Mouse (Mus musculus) c-Kit-positive CD71-positive TER-119-negative erythroid progenitor cells, embryonic 14.5 days (primary cell): Measurements from ENCODE around the gene Rbpms2.
A peak's percentile ranks its signal among the peaks of the same experiment; 100 is the strongest.

ENCODE experiments used
- DNase-seq: peaks from one replicate; pipeline ENCODE4 v3.0.0-alpha.2; 2013; ENCODE audit warnings: low read depth

Rbpms2 gene

DNA sequence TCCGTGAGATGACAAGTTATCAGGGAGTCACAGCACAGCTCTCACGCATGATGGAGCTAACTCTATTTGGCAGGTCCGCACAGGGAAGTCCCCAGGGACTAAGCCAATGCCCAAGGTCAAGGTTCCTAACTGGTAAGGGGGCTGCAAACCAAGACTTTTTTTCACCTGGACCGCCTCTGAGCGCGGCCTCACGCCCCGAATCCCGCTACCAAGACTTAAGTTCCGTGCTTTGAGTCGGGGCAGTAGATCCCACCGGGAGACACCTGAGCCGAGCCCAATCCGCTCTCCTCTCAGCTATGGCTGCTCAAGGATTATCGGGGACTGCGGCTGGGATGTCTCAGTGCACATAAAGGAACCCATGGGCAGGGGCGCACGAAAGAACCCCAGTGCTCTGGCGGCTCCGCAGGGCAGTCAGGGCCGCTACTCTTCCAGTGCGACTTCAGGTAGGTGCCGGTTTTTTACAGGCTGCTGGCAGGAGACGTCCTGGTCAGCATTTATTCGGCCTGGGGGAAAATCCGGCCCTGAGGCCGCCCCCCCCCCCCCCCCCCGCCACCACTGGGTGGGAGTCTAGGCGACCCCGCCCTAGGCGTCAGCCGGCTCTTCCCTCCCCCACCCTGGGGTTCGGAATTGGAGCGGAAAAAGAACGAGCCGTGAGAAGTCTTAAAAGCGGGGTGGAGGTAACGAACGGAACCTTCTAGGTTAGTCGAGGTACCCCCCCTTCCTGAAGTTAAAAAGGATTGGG lies at the start of gene Rbpms2:
TSS of gene Rbpms2 (plus strand) at position 624 of the 742 bp plus-strand sequence.
- DNase-seq = no peak

- DNase-seq = peak; percentile 84
Measured at GRCm38 (mm10) chr9:65579781-65580371, 49.6 kb upstream of the Rbpms2 start, which contains the start of gene Plekho2. Gene Plekho2 (minus strand): TSS chr9:65580040.

DNA sequence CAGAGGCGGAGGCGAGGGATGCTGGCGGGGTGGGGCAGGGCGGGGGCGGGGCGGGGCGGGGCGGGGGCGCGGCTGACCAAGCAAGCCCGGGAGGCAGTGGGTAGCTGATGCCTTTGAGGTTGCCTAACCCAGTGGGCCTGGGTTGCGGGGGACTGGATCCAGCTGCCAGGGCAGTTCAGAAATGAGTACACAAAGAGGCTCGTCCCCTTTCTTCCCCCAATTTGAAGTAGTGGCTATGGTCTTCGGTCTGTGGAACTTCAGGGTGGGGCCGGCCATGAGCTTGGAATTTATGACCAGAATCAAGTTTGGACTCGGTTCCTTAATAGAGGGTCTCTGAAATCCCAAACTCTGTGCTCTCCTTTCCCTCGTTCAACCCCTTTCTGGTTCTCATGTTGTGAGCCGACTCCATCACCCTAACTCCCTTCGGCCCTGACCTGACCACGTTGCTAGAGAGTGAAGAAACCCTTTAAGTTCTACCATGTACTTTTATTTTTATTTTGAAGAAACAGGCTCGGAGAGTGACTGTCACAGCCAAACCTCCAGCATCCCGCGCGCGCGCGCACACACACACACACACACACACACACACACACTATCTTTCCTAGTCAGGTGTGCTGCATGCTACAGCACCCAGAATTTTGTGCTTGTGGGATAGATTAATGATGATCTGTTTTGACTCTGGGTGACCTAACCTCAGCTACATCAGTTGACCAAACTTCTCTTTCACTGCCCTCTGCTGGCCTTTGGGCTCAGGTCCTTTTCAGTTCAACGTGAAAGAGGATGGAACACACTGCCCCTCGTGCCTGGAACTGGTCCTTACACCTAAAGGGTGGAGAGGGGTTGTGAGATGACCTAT lies 48.8 kb upstream of the Rbpms2 start:
- peak; percentile 95 for DNase-seq

DNA sequence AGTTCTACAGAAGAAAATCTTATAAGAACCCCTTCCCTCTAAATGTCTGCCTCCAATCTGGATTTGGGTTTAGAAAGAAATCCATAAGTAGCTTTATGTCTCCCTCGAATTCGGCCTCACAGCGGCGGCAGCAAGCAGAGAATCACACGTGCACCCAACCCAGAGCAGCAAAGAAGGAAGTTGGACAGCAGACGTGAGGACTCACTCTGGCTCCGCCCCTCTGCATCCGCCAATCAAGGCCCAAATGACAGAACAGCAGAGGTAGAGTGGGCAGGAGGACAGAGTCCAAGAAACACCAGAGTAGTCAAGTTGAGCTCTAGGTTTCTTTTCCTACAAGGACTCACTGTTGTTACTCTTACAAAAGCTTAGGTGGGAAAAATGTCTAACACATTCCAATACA lies 46.4 kb upstream of the Rbpms2 start:
- DNase-seq = peak; percentile 75

DNA sequence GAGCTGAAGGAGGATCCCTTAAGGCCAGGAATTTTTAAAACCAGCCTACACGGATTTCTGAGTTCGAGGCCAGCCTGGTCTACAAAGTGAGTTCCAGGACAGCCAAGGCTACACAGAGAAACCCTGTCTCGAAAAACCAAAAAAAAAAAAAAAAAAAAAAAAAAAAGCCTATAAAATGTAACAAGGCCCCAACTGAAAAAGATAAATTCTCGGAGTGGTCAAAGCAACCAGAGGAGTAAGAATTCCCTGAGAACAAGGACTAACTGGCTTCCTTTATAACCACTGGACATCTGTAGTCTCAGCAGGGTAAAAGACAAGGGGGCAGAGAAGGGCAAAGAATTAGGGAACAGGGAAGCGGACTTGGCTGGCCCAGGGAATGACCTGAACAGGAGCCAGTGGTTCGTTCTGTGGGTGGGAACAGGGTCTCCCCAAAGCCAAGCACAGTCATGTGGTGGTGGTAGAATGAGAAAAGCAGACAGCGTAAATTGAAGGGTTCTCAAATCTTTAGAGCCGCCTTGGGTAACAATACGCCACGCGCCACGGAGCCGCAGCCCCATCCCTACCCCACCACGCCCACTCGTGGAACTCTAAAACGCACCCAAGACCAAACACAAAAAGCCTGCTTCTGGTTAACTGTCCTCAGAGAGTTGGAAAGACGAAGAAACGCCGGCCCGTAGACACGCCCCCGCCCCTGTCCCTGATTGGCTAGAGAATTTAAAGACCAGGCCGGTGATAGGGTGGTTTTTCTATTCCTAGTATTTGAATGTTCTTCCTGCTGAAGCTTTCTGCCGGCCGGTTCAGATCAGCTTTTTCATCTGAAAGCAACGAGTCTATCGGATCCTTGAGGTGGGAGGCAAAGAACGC lies 42.8 kb upstream of the Rbpms2 start, which contains the start of gene Pif1:
TSS of gene Pif1 (plus strand) at position 755 of the 864 bp plus-strand sequence.
- peak; percentile 91 for DNase-seq

DNA sequence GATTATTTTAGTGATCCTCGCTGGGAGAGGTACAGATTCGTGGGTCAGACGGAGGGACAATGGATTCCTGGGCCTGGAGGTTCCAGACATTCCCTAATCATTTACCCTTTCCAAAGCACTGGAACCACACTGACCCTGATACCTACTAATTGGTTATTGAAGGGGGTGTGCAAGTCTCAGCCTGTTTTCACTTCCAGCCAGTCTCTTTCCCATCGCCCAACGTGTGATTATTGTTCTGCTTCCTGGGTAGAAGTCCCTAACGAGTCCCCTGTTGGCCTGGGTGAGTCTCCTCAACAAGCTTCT lies 42.2 kb upstream of the Rbpms2 start:
- no peak for DNase-seq

DNA sequence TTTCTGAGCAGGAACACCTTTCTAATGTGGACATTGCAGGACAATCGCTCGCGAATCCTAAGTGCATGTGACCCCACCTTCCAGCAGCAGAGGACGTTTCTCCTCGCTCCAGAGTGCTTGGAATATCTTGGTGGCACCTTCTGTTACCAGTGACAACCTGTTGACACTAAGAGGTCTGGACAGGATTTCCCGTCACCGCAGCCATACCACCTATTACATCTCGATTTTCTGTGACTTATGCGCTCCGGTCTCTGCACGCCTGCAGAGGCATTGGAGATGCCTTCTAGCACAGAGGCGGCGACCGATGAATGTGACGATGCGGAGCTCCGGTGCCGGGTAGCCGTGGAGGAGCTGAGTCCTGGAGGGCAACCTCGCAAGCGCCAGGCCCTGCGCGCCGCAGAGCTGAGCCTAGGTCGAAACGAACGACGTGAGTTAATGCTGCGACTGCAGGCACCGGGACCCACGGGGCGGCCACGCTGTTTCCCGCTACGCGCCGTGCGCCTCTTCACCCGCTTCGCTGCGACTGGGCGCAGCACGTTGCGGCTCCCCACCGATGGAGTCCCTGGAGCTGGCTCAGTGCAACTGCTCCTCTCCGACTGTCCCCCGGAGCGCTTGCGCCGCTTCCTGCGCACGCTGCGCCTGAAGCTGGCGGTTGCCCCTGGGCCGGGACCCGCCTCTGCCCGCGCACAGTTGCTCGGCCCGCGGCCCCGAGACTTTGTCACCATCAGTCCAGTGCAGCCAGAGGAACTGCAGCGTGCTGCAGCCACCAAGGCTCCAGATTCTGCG lies 41.7 kb upstream of the Rbpms2 start:
- no peak for DNase-seq

GRCm38 (mm10) chr9:65589091-65589490 lies 40.4 kb upstream of the Rbpms2 start:
- DNase-seq = no peak

- DNase-seq = no peak
Measured at GRCm38 (mm10) chr9:65592721-65593120, 36.7 kb upstream of the Rbpms2 start.

DNA sequence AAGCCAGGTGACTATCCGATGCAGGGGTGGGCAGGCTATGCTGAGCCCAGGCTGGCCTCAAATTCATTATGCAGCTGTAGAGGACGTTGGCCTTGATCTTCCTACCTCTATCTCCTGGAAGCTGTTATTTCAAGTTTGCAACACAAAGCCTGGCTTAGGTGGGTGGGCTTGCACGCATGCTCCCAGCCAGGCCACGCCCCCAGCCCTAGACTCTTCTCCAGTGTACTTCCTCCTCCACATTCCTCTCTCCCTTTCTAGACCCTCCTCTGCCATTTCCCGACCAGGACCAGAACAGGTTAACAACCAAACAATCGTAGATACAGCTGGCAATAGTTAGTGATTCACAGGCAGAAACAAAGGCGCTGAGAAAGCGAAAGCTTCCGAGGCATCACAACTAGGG lies 35.9 kb upstream of the Rbpms2 start:
- no peak for DNase-seq

DNA sequence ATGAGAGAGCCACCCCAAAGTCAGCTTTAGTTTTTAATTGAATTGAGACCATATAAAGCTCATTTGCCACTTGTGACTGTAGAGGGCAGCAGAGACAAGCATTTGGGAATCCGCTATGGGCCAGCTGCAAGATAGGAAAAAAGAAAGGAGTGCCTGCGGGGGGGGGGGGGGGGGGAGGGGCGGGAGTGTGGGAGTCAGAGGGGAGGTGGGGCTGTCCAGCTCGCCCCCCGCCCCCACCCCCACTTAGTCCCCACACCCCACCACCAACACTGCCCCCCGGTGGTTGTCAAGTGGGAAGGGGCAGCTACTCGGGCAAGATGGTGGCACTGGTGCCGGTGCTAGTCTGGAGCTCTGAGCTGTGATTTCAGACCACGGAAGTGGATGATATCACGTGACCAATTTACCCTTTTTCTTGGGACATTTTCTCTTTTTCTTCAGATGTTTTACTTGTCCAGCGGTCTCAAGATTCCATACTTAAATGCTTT lies 30.6 kb upstream of the Rbpms2 start:
- DNase-seq = no peak

DNA sequence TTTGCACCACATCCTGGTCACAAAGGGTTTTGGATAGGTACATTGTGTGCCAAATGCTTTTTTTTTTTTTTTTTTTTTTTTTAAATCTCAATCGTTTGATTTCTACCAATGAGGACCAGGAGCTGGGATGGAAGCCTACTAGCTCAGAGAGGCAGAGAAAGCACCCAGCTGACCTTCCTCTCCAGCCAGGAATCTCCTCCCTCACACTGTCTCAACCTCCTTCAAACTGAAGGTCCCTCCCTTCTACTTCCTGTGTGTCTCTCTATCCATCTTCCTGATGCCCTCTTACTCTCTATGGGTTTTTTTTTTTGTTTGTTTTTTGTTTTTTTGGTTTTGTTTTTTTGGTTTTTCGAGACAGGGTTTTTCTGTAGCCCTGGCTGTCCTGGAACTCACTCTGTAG lies 28.5 kb upstream of the Rbpms2 start:
- no peak for DNase-seq

DNA sequence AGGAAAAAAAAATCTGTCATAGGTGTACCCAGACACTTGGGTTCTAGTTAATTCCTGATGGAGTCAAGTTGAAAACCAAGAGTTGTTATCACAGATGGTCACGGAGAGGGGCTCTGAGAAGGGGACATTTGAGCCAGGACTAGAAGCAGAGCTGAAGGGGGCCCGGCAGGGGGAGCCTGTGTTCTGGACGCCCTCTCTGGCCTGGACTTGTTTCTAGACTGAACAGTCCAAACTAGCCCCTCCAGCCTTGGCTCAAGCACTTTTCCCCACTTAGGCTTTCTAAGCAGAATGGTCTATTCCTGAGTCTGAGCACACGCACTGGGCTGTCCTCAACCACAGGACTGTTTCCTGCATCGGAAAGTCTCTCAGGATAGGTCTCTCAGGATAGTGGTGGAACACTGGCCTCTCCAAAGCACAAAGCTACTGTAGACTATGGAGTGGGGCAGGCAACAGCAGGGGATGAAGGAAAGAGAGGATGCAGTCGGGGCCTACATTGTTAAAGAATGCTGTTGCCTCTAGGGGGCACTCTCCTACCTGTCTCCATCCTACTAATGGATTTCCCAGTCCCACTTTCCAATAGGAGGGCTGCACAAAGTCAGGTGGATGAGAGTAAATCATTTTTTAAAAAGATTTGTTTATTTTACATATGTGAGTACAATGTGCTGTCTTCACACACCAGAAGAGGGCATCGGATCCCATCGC lies 25.9 kb upstream of the Rbpms2 start:
- no peak for DNase-seq

DNA sequence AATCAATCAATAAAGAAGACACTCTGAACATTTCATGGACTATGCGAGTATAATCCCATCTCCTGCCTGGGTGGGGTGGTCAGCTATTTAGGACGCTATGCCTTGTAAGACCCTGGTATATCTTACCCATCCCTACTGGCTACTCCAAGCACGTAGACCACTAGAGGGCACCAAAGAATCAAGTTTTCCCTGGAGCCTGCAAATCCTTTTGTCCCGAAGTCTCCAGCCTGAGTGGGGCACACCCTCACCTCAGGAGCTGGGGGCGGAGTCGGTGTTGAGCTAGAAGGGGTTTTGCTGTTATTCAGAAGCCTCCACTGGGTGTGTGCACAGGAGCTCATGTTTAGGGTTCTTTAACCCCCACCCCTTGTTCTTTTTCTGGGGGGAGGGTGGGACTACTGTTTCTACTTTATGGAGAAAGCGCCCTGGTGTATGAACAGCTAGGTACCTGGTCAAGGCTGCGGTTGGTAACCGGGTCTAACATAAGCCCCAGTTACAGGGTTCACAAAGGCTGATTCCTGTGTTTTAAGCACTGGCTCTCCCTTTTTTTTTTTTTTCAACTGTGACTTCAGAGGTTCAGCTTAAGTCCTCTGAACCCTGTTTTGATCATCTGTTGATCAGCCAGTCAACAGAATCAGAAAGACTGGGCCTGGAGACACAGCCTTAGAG lies 23.8 kb upstream of the Rbpms2 start:
- peak; percentile 77 for DNase-seq

- no peak for DNase-seq
Measured at GRCm38 (mm10) chr9:65606321-65607109, 22.9 kb upstream of the Rbpms2 start.

DNA sequence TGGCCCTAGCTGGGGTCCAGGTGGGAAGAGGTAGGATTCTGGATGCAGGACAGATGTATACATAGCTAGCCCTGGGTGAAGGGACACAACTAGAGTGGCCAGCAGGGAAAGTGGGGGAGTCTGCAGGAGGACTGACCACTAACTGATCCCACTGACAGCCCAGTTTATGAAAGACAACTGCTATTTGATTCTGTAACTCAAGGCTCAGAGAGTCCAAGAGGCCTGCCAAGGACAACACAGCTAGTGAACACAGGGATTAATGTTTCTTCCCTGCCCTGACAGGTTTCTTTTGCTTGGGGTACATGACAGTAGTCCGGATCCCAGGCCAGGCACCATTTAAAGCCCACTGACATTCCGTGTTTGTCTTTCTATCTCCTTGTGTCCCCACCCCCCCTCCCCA lies 22.3 kb upstream of the Rbpms2 start:
- no peak for DNase-seq

DNA sequence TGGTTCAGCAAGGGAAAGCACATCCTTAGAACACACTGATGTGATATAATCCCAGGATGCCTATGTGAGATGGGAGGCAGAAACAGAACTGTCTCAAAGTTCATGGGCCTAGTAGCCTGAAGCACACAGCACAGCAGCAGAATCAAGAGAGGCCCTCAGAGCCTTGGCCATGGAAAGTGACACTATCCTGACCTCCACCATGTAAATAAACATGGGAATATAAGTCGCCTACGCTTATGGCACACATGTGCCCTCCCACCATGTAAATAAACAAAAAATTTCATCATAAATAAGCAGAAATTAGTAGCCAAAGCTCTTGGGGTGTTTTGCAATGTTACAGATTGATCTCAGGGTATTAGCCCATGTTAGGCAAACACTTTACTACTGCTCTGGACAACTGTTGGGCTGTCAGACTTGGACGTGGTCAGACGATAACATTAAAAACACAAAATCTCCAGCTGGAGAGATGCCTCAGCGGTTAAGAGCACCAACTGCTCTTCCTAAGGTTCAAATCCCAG lies 17.4 kb upstream of the Rbpms2 start:
- no peak for DNase-seq

DNA sequence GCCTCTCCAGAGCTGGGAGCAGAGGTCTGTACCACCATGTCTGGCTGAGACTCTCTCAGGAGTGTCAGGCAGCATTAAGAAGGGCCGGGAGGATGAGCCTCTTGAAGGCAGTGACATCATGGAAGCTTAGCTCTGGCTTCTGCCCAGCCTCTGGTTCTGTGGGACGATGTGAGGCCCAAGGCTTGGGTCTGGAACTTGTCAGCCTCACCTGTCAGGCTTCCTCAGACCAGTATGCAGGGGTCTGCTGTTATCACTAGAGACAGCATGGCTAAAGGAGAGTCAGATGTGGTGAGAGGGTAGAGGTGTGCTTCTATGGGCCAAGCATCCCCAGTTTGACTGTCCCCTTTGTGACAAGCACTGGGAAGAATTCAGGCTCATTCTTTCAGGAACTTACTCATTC lies 16.4 kb upstream of the Rbpms2 start:
- DNase-seq = no peak

- DNase-seq = no peak
Measured at GRCm38 (mm10) chr9:65619311-65619710, 10.1 kb upstream of the Rbpms2 start.
